Mouse (Mus musculus) embryonic facial prominence, embryonic 13.5 days (tissue): ENCODE data around the gene Dlg3. TPM values are rescaled to one million over a fixed set of nuclear protein-coding genes. Genes with fewer than 3 reads are reported as not detected.

ENCODE experiments used
- ATAC-seq: fragments of 200-750 bp; cut with Nextera tagmentation; 2 replicates; pipeline ENCODE4 v1.8.0; 2017; ENCODE audit warnings: low read depth; ENCODE audit not compliant: insufficient number of reproducible peaks, insufficient read depth, low FRiP score, low TSS enrichment
- H3K27ac ChIP-seq: fragments of 300-500 bp; sonication (generic); 2 replicates; pipeline ENCODE4 v1.5.1; 2015; ENCODE audit warnings: moderate library complexity, mild to moderate bottlenecking, inconsistent platforms
- H3K27me3 ChIP-seq: fragments of 300-500 bp; sonication (generic); 2 replicates; pipeline ENCODE4 v1.6.1; 2015; ENCODE audit warnings: mild to moderate bottlenecking, inconsistent platforms
- H3K36me3 ChIP-seq: fragments of 300-500 bp; sonication (generic); 2 replicates; pipeline ENCODE4 v1.6.1; 2015; ENCODE audit warnings: mild to moderate bottlenecking, inconsistent platforms
- H3K4me1 ChIP-seq: fragments of 300-500 bp; sonication (generic); 2 replicates; pipeline ENCODE4 v1.6.1; 2015; ENCODE audit warnings: inconsistent platforms
- H3K4me2 ChIP-seq: fragments of 300-500 bp; sonication (generic); 2 replicates; pipeline ENCODE4 v1.6.1; 2015; ENCODE audit warnings: moderate library complexity, mild to moderate bottlenecking, inconsistent platforms
- H3K4me3 ChIP-seq: fragments of 300-500 bp; sonication (generic); 2 replicates; pipeline ENCODE4 v1.5.1; 2015; ENCODE audit warnings: mild to moderate bottlenecking, inconsistent platforms
- H3K9ac ChIP-seq: fragments of 300-500 bp; sonication (generic); 2 replicates; pipeline ENCODE4 v1.6.1; 2015; ENCODE audit warnings: mild to moderate bottlenecking, inconsistent platforms
- H3K9me3 ChIP-seq: fragments of 300-500 bp; sonication (generic); 2 replicates; pipeline ENCODE4 v1.6.1; 2016; ENCODE audit warnings: inconsistent platforms
- WGBS: fragments of 180-500 bp; shearing (Covaris S2); methylation state at CpG from one replicate; pipeline ENCODE4 v1.1.7; 2015; ENCODE audit warnings: mixed read lengths; 5-methylcytosine and 5-hydroxymethylcytosine counted together
- polyA plus RNA-seq: library from polyadenylated mRNA; unstranded; fragments of >200 nt; fragmentation: Nextera tagmentation; extraction: Ambion mirVana; gene quantifications from 2 replicates; pipeline ENCODE4 v1.2.1, GENCODE M21; 2015

Gene Dlg3
- polyA plus RNA-seq, 1 experiment from 2014 or later, result 9.4 TPM

DNA sequence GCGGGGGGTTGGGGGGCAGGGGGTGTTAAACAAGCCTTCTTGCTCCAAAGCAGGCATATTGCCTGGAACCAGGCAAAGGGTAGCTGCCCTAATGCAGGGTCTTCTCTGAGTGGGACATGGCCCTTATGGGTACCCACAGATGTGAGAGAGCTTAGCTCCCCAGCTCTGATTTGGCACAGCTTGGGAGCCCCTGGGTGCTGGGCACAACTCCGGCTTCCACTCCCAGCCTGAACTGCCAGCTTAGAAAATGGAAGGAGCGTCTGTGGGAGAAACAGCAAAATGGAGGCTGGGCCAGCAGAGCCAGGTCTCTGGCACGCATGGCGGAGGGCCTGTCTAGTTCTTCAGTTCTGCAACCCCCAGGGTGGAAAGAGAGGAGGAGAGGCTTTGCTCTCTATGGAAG, 1.8 kb downstream of the Dlg3 start:
- Histone ChIP-seq H3K4me1 (peaks cover 6% of the 10 kb centered on the region), H3K36me3 (no peaks in the 10 kb centered on the region), H3K9ac (no peak overlapping the region), H3K27ac (no peak overlapping the region), H3K4me2 (no peak overlapping the region), H3K4me3 (no peak overlapping the region), H3K9me3 (no peaks in the 10 kb centered on the region), H3K27me3 (peaks cover 20% of the 10 kb centered on the region)
- WGBS, result 81% methylated on average over 5 of the region's 5 CpGs
- no peak for ATAC-seq

GRCm38 (mm10) chrX:100774341-100774811, 6.9 kb downstream of the Dlg3 start:
- peak overlapping the region; percentile 79 for H3K9ac ChIP-seq
- no peak; the same call in 1 of the 2 replicates for ATAC-seq
- peaks cover 3% of the 10 kb centered on the region; the same call in 1 of the 2 replicates for H3K4me1 ChIP-seq
- no peaks in the 10 kb centered on the region for H3K9me3 ChIP-seq
- peaks cover 3% of the 10 kb centered on the region; the same call in 1 of the 2 replicates for H3K27me3 ChIP-seq
- H3K36me3 ChIP-seq, result no peaks in the 10 kb centered on the region
- 16% methylated on average over 23 of the region's 23 CpGs for WGBS
- H3K4me3 ChIP-seq, result peak overlapping the region; percentile 51
- H3K4me2 ChIP-seq, result peak overlapping the region; percentile 59
- no peak overlapping the region for H3K27ac ChIP-seq

GRCm38 (mm10) chrX:100775405-100775804, 7.9 kb downstream of the Dlg3 start:
- Histone ChIP-seq H3K36me3 (no peaks in the 10 kb centered on the region), H3K27ac (no peak overlapping the region), H3K27me3 (no peaks in the 10 kb centered on the region), H3K9me3 (no peaks in the 10 kb centered on the region), H3K4me3 (no peak overlapping the region), H3K4me1 (peaks cover 3% of the 10 kb centered on the region; the same call in 1 of the 2 replicates), H3K4me2 (no peak overlapping the region), H3K9ac (no peak overlapping the region)
- no peak for ATAC-seq
- 84% methylated on average over 3 of the region's 3 CpGs for WGBS

- Histone ChIP-seq H3K4me3 (peak overlapping the region; percentile 57), H3K36me3 (no peaks in the 10 kb centered on the region), H3K27ac (peak overlapping the region; percentile 90), H3K4me1 (peaks cover 3% of the 10 kb centered on the region; the same call in 1 of the 2 replicates), H3K9me3 (no peaks in the 10 kb centered on the region), H3K9ac (no peak overlapping the region), H3K4me2 (peak overlapping the region; percentile 64), H3K27me3 (no peaks in the 10 kb centered on the region)
- WGBS, result 23% methylated on average over 9 of the region's 9 CpGs
- ATAC-seq, result peak; percentile 43; the same call in 1 of the 2 replicates
These were observed 9.0 kb downstream of the Dlg3 start for GRCm38 (mm10) chrX:100776494-100776893.

DNA sequence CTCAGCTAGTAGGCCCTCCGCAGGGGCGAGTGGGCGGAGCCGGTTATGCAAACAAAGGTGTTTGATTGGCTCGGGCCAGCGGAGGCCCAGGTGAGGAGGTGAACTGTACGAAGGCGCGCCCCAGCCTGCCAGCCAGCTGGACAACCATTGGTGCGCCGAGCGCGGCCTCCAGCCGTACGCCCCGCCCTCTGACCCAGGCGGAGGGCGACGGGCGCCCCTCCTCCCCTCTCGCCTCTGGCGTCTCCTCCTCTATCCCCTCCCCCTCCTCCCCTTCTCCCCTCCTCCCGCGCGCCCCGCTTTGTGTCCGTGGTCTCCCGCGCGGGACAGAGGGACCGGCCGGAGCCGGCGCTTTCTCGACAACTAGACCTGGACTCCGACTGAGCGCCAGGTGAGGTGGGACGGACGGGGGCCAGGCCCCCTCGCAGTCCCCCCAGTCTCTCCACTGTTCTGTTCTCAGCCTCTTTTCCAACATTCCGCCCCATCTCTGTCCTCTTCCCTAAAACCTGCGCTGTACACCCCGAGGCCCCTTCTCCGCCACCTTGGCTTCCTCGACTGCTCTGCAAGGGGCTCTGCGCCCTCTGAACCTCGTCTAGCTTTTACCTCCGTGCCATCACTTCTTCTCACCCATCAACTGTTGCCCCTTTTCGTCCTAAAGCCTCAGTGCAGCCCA, 9.6 kb downstream of the Dlg3 start:
- H3K4me2 ChIP-seq, result peak overlapping the region; percentile 64
- no peaks in the 10 kb centered on the region for H3K27me3 ChIP-seq
- H3K27ac ChIP-seq, result peak overlapping the region; percentile 90
- peak overlapping the region; percentile 76 for H3K9ac ChIP-seq
- 27% methylated on average over 38 of the region's 49 CpGs for WGBS
- no peaks in the 10 kb centered on the region for H3K9me3 ChIP-seq
- peak overlapping the region; percentile 57 for H3K4me3 ChIP-seq
- peaks cover 3% of the 10 kb centered on the region; the same call in 1 of the 2 replicates for H3K4me1 ChIP-seq
- ATAC-seq, result peak; percentile 90
- no peaks in the 10 kb centered on the region for H3K36me3 ChIP-seq

DNA sequence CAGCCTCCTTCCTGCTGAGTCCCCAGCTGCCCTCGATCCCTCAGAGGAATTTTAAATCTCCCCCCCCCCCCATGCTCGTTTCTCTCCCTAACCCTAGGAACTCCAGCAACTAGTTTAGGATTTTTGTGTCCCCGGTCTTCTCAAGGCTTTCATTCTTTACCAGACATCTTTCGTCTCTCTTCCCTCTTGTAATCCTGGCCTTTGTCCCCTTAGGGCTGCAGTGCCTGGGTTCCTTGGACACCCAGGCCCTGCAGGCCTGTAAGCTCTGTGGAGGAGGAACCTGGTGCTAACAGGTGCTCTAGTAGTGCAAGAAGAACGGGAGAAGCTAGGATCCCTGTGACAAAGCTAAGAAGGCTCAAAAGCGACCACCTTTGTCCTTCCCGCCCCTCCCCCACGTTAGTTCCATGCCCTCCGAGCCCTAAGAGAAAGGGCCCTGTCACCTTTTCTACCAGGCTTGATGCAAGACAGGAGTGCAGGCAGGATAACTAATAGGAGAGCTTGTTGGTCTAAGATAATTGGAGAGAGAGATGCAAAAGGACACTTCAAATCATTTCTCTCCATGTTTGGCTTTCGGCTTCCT, 10.2 kb downstream of the Dlg3 start:
- WGBS, result 19% methylated on average over 10 of the region's 10 CpGs
- Histone ChIP-seq H3K4me2 (peak overlapping the region; percentile 64), H3K4me1 (peaks cover 3% of the 10 kb centered on the region; the same call in 1 of the 2 replicates), H3K36me3 (no peaks in the 10 kb centered on the region), H3K27me3 (no peaks in the 10 kb centered on the region), H3K27ac (peak overlapping the region; percentile 90), H3K9me3 (no peaks in the 10 kb centered on the region), H3K4me3 (peak overlapping the region; percentile 57), H3K9ac (peak overlapping the region; percentile 76)
- ATAC-seq, result no peak

GRCm38 (mm10) chrX:100778397-100778796, 10.9 kb downstream of the Dlg3 start:
- Histone ChIP-seq H3K4me1 (peaks cover 3% of the 10 kb centered on the region; the same call in 1 of the 2 replicates), H3K27me3 (no peaks in the 10 kb centered on the region), H3K9ac (peak overlapping the region; percentile 76), H3K27ac (no peak overlapping the region), H3K36me3 (no peaks in the 10 kb centered on the region), H3K4me2 (peak overlapping the region; percentile 64), H3K4me3 (peak overlapping the region; percentile 57), H3K9me3 (no peaks in the 10 kb centered on the region)
- 39% methylated on average over 5 of the region's 5 CpGs for WGBS
- ATAC-seq, result no peak

DNA sequence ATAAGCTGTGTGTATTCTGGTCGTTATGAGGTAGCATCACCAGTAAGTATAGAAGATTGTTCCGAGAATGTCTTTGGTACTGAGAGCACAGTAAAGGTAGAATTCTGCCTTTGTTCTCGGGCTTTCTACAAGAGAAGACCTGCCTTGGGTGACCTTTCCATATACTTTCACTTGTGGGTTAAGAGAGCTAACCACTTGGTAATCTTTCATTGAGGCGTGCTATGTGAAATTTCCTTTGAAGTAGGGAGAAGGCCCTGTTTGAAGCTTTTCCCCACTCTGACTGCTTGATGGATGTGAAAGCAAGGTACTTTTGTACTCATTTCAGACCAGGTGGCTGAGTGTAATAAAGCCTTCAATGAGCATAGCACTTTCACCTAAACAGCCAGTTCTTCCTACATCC, 21.8 kb downstream of the Dlg3 start:
- WGBS, result 84% methylated on average over 4 of the region's 4 CpGs
- no peaks in the 10 kb centered on the region for H3K4me1 ChIP-seq

DNA sequence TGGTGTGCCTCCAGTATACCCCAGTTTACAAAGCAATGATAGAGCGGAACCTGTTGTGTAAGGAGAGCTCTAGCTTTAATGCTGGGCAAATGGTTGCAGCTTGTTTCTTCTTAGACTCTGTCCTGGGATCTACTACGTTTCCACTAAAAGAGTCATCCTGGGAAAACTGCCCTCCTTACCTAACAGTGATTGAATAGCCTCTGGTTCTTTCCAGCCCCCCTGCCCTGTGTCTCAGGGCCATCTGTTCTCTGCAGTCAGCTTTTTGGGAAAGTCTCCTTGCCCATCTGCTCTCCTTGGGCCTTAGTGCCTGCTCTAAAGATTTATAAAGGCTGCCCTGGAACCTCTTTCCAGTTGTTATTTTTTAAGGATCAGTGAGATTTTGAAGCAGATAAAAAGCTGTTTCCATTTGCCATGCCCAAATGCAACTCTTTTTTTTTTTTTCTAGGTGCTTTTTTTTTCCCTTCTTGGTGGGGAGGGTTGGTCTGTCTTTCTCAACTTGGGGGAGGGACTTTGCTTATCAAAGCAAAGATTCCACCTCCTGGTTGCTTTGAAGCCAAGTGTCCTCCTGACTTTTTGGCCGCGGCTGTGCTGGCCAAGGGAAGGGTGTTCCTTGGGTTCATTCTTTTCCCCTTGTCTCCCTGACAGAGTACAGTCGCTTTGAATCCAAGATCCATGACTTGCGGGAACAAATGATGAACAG, 28.7 kb downstream of the Dlg3 start:
- no peak overlapping the region for H3K27ac ChIP-seq
- no peak overlapping the region for H3K4me2 ChIP-seq
- H3K9me3 ChIP-seq, result no peaks in the 10 kb centered on the region
- ATAC-seq, result no peak
- WGBS, result 87% methylated on average over 6 of the region's 6 CpGs
- peaks cover 27% of the 10 kb centered on the region for H3K27me3 ChIP-seq
- 0 out of 2 replicates have a peak, but pooled peaks cover 4% of the 10 kb centered on the region for H3K36me3 ChIP-seq
- H3K9ac ChIP-seq, result no peak overlapping the region
- H3K4me3 ChIP-seq, result no peak overlapping the region
- H3K4me1 ChIP-seq, result no peaks in the 10 kb centered on the region

More for the DNA sequence above, 21.8 kb downstream of the Dlg3 start:
- H3K36me3 ChIP-seq, result no peaks in the 10 kb centered on the region
- H3K9ac ChIP-seq, result no peak overlapping the region
- H3K4me2 ChIP-seq, result no peak overlapping the region
- no peak overlapping the region for H3K4me3 ChIP-seq
- H3K9me3 ChIP-seq, result no peaks in the 10 kb centered on the region
- H3K27ac ChIP-seq, result no peak overlapping the region
- ATAC-seq, result no peak
- peaks cover 9% of the 10 kb centered on the region; the same call in 1 of the 2 replicates for H3K27me3 ChIP-seq

DNA sequence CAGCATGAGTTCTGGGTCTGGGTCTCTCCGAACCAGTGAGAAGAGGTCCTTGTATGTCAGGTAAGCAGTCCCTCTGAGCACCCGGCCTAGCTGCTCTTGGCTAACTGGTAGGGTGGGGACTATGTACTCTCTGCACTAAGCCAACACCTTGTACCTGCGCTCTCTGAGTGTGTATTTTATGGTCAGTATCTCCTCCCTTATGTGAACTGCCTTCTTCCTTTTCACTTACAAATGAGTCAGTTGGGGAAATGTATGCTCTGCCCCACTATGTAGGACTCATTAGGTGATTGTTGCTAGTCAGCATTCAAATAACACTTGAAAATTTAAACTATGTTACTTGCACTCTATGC, 29.2 kb downstream of the Dlg3 start:
- no peak overlapping the region for H3K9ac ChIP-seq
- 0 out of 2 replicates have a peak, but pooled peaks cover 4% of the 10 kb centered on the region for H3K36me3 ChIP-seq
- H3K4me1 ChIP-seq, result 0 out of 2 replicates have a peak, but pooled peaks cover 3% of the 10 kb centered on the region
- 88% methylated on average over 3 of the region's 3 CpGs for WGBS
- no peak overlapping the region for H3K4me3 ChIP-seq
- no peak overlapping the region for H3K4me2 ChIP-seq
- H3K27me3 ChIP-seq, result peaks cover 27% of the 10 kb centered on the region
- no peak for ATAC-seq
- H3K9me3 ChIP-seq, result no peaks in the 10 kb centered on the region
- no peak overlapping the region for H3K27ac ChIP-seq

GRCm38 (mm10) chrX:100797370-100797769, 29.8 kb downstream of the Dlg3 start:
- WGBS, result 82% methylated on average over 4 of the region's 4 CpGs
- Histone ChIP-seq H3K36me3 (0 out of 2 replicates have a peak, but pooled peaks cover 4% of the 10 kb centered on the region), H3K27me3 (peaks cover 29% of the 10 kb centered on the region), H3K4me2 (no peak overlapping the region), H3K9me3 (no peaks in the 10 kb centered on the region), H3K4me3 (no peak overlapping the region), H3K4me1 (0 out of 2 replicates have a peak, but pooled peaks cover 3% of the 10 kb centered on the region), H3K9ac (no peak overlapping the region), H3K27ac (no peak overlapping the region)
- no peak for ATAC-seq
